Mouse (Mus musculus): ENCODE data around the gene Cntrob. TPM values are rescaled to one million over a fixed set of nuclear protein-coding genes. Genes with fewer than 3 reads are reported as not detected.

Gene Cntrob
- total RNA-seq, 2 experiments from 2014 or later: 3.6 to 4.1 TPM

DNA sequence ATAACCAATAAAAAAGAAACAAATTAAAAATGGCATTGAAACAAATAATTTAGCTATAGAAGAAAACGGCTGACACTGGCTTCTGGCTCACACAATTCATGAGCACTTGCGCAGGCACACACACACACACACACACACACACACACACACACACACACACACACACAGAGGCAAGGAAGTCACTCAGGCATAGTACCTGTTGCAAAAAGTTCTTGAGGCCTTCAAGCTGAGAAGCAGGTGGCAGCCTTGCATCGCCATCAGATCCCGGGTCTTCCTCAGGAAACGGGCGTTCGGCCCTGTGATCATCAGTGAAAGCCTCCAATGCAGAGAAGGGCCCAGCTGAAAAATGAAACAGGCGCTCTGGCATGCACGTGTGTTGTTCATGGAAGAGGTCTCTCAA lies 18.3 kb downstream of the Cntrob start:
- no peak for DNase-seq (ENCODE audit: low spot score in 2 of 2)

- no peak for DNase-seq (ENCODE audit: low spot score in 2 of 2)
Measured at GRCm38 (mm10) chr11:69302817-69303216, 20.8 kb downstream of the Cntrob start.

GRCm38 (mm10) chr11:69298231-69298630 lies 25.3 kb downstream of the Cntrob start:
- no peak for DNase-seq (ENCODE audit: low spot score in 2 of 2)

DNA sequence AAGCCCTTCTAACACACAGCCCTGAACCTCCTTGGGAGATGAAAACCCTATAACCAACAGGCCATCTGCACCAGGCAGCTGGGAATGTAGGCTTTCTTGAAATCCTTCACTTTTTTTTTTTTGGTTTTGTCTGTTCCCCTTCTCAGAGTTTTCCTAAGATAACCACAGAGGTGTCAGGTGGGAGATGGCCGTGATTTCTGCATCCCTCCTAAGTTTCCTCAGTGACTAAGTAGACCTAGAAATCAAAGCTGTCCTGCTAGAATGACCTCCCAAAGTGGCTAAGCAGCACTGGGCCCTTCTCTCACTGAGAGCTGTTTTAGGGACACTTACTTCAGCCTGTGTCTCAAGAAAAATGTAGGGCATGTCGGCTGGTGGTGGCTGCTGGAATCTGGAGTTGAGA lies 25.8 kb downstream of the Cntrob start:
- no peak for DNase-seq (ENCODE audit: low spot score in 2 of 2)

DNA sequence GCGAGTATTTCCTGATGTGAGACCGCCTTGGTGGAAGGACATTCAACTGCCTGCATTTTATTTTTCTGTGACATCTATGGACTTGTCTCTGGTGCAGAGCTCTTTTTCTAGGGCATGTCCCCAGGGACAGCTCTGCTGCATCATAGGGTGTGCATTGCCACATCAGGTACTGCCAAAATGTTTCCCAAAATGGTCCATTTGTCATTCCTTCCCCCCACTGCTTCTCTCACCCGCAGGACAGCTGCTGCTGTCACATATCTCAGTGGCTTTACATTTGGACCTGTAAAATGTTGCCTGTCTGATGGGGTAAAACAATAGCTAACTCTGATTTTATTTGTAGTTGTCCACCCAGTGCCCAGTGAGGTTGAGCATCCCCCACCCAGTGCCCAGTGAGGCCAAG lies 28.3 kb downstream of the Cntrob start:
- DNase-seq (ENCODE audit: low spot score in 2 of 2): no peak

GRCm38 (mm10) chr11:69291111-69291510 lies 32.5 kb downstream of the Cntrob start:
- no peak for DNase-seq (ENCODE audit: low spot score in 2 of 2)

DNA sequence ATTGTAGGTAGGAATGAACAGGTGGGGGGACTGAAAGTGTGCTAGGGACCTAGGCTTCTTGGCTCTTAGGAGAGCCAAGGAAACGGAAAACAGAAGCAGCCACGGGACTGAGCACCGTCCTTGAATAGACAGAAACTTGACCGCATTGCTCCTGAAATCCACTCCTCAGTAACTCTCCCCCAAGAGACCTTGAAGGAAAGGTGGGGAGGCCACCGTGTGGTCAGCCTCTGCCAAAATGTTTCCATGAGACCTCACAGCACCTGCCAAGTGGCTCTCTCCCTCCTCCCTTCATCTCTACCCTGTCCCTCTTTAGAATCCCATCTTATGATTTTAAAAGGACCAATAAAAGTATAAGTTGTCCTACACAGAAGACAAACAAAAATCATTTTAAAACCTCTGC lies 46.3 kb downstream of the Cntrob start:
- no peak for DNase-seq (ENCODE audit: low spot score in 2 of 2)

- peak in 1 of 2 experiments; percentile 31 for DNase-seq (ENCODE audit: low spot score in 2 of 2)
Measured at GRCm38 (mm10) chr11:69276081-69276480, 47.5 kb downstream of the Cntrob start.

GRCm38 (mm10) chr11:69275650-69276049 lies 47.9 kb downstream of the Cntrob start:
- no peak for DNase-seq (ENCODE audit: low spot score in 2 of 2)

DNA sequence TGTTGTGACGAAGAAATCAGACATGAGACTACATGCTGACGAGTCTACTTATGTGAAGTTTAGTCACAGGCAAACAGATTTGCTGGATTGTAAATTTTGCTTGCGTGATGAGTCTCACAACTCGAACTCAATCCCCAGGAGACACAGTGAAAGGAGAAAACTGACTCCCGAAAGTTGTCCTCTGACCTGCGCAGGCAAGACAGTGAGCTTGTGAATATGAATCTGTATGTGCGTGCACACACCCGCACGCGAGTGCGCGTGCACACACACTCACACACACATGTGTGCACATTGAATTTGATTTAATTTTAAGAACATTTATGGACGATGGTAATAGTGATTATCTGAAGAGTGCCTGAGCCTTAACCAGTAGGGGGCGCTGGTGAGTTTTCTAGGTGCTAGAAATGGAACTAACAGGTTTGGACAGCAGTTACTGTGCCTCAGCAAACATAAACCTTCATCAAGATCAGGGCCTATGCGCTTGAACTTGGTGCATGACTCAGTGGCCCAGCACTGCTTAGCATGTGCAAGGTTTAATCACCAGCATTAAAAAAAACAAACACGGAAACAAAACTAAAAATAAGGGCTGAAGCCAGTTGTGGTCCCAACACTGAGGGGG lies 51.3 kb downstream of the Cntrob start:
- DNase-seq (ENCODE audit: low spot score in 2 of 2): peak; percentile 84 to 90

DNA sequence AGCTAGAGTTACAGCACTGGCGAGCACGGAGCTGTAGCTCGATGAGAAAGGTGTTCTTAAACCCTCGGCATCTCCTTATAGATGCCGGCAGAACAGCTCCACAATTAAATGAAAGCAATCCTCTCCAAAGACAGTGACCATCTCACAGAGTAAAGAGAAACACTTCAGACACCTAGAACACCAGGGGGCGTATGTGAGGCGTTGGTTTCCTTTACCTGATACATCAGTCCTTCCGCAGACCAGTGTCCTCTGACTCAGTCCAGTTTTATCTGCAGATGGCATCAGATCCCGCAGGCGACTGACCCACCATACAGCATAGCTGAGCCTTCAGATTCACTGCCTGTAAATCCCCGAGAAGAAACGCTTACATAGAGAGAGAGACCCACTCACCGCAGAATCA lies 54.0 kb downstream of the Cntrob start:
- DNase-seq (ENCODE audit: low spot score in 2 of 2): peak; percentile 73 to 74

DNA sequence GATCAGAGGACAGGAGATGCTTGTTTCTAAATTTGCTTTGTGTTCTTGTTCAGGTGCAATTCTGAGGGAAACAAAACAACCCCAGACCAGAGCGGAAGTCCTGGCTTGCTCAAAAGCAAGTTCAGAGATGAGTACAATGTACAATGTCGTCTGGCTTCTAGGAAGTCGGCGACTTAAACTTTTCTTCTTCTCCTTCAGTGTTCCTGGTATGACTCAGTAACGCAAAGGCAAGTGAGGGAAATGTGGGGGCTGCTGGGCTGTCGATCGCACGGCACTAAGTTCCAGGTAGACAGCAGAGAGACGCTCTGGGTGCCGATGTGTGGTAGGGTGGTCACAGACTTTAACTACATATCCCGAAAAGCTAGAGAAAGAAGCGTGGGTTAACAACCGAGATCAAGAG lies 55.5 kb downstream of the Cntrob start:
- no peak for DNase-seq (ENCODE audit: low spot score in 2 of 2)

GRCm38 (mm10) chr11:69267341-69267740 lies 56.2 kb downstream of the Cntrob start:
- no peak for DNase-seq (ENCODE audit: low spot score in 2 of 2)

GRCm38 (mm10) chr11:69266253-69266652 lies 57.3 kb downstream of the Cntrob start:
- DNase-seq (ENCODE audit: low spot score in 2 of 2): no peak

DNA sequence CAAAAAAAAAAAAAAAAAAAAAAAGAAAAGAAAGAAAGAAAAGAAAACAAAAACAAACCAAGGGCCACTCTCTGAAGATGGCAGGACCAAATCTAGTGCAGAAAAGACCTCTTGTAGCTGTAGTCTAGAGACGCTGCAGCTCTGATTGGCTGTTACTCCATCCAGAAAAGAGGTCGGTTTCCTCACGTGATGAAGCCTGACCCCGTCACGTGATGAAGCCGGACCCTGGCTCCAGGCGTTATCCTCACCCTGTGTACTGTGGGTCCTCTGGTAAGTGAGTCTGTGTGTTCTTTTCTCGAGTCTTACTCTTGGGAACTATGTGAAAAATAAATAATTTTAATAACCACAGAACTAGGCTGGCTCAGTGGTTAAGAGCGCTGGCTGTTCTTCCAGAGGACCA lies 58.2 kb downstream of the Cntrob start:
- DNase-seq (ENCODE audit: low spot score in 2 of 2): no peak

DNA sequence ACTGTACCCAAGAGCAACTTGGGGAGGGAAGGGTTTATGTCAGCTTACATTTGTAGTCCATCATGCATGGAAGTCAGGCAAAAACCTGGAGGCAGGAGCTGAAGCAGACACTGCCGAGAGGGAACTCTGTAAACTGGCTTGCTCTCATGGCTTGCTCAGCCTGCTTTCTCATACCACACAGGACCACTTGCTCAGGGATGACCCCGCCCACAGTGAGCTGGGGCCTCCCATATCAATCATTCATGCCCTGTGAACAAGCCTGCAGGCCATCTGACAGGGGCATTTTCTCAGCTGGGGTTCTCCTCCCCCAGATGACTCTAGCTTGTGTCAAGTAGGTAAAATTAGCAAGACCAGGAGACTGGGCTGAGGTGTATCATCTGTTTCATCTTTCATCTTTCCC lies 59.3 kb downstream of the Cntrob start:
- DNase-seq (ENCODE audit: low spot score in 2 of 2): no peak

DNA sequence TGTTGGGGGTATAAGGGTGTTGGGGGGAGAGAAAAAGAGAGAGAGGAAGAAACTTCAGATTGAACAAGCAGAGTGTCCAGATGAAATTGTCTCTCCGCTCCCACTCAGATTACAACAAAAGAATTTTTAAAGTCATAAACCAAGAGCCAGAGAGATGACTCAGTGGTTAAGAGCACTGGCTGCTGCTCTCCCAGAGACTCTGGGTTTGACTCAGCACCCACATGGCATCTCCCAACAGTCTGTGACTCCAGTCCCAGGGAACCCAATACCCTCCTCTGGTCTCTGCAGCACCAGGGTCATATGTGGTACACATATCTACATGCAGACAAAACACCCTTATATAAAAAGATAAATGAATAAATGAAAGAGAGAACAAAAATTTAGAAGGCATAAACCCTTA lies 63.5 kb downstream of the Cntrob start:
- no peak for DNase-seq (ENCODE audit: low spot score in 2 of 2)

DNA sequence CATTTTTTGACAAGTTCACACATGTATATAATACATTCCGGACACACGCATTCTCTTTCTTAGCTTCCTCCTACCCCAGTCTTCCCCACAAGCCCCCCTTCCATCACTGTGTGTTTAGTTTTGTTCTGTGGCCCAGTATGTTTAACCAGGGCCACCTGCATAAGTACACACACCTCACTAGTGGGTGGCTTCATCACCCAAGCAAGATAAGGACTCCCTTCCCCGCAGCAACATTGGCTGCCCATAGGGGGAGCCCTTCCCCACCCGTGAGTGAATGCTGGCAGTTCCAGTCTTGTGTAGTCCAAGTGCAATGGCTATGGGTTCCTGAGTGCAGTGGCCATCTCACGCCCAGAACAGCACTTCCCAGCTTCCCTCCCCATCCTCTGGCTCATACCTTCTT lies 65.3 kb downstream of the Cntrob start:
- DNase-seq (ENCODE audit: low spot score in 2 of 2): peak in 1 of 2 experiments; percentile 41

- no peak for DNase-seq (ENCODE audit: low spot score in 2 of 2)
Measured at GRCm38 (mm10) chr11:69257807-69258206, 65.8 kb downstream of the Cntrob start.

- no peak for DNase-seq (ENCODE audit: low spot score in 2 of 2)
Measured at GRCm38 (mm10) chr11:69257072-69257471, 66.5 kb downstream of the Cntrob start.

- DNase-seq (ENCODE audit: low spot score in 2 of 2): no peak
Measured at GRCm38 (mm10) chr11:69254808-69255207, 68.8 kb downstream of the Cntrob start.

DNA sequence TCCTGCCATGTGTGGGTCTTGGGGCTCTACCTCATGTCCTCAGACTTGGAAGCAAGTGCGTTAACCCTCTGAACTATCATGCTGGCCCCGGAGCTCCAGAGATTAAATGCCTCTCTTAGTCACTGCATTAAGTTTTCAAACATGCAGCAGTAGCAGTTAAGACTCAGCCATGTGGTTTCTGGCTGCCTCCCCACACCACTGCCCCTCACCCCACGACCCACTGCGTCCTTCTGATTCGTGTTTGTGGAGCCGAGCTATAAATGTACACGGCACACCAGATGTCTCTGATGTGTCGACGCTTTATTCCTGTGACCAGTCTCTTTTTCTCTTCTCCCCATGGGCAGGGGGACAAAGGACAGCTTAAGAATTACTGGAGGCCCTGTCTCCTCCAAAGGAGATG lies 70.4 kb downstream of the Cntrob start:
- no peak for DNase-seq (ENCODE audit: low spot score in 2 of 2)

- DNase-seq (ENCODE audit: low spot score in 2 of 2): no peak
Measured at GRCm38 (mm10) chr11:69251953-69252352, 71.6 kb downstream of the Cntrob start.
